Mouse (Mus musculus): ENCODE measurements around the gene March10.

- TF ChIP-seq CTCF (IDR thresholded peaks at IDR 0.05; ENCODE audit: low read depth, low read length) (no peak), POLR2A (IDR thresholded peaks at IDR 0.05; ENCODE audit: insufficient read depth, low read length) (no peak), EP300 (IDR thresholded peaks at IDR 0.05; ENCODE audit: insufficient read depth, low read depth, low read length) (no peak)
Observed at GRCm38 (mm10) chr11:105490971-105491370, 34.4 kb upstream of the March10 start.

All from ES-Bruce4 (cell line).